Mouse (Mus musculus): Measurements from ENCODE around the gene Tnfrsf19. TPM values are rescaled to one million over a fixed set of nuclear protein-coding genes. Genes with fewer than 3 reads are reported as not detected.

The Tnfrsf19 gene
- total and polyA plus RNA-seq, 3 experiments: 0.44 TPM; not detected in 2

GRCm38 (mm10) chr14:60970961-60971360 lies 75.3 kb downstream of the Tnfrsf19 start:
- ATAC-seq (ENCODE audit: extremely low read depth, insufficient number of reproducible peaks, low FRiP score, poor library complexity, severe bottlenecking): no peak
- H3K4me3 ChIP-seq (ENCODE audit: low read depth, low read length): no peak overlapping the region
- H3K4me1 ChIP-seq (ENCODE audit: insufficient read depth, low read depth, low read length): no peaks in the 10 kb centered on the region
- no peak for DNase-seq (ENCODE audit: low spot score)
- H3K36me3 ChIP-seq (replicated peaks): no peaks in the 10 kb centered on the region
- H3K9me3 ChIP-seq (replicated peaks): no peaks in the 10 kb centered on the region
- peaks cover 7% of the 10 kb centered on the region; the same call in 1 of the 2 replicates for H3K27me3 ChIP-seq (ENCODE audit: insufficient read depth, low read length)
- TF ChIP-seq POLR2AphosphoS5 (IDR thresholded peaks at IDR 0.05; ENCODE audit: insufficient replicate concordance, low read depth, low read length) (no peak), GATA2 (IDR thresholded peaks at IDR 0.05; ENCODE audit: borderline replicate concordance, low read depth, low read length) (no peak), CTCF (IDR thresholded peaks at IDR 0.05; ENCODE audit: low read depth, low read length) (no peak), GATA1 (IDR thresholded peaks at IDR 0.05; ENCODE audit: borderline replicate concordance, low read length) (no peak), TAL1 (conservative IDR thresholded peaks at IDR 0.05; ENCODE audit: low read depth, low read length) (no peak)

- Histone ChIP-seq H3K36me3 (replicated peaks) (no peaks in the 10 kb centered on the region), H3K4me1 (ENCODE audit: insufficient read depth, low read depth, low read length) (no peaks in the 10 kb centered on the region), H3K4me3 (ENCODE audit: low read depth, low read length) (no peak overlapping the region), H3K27me3 (ENCODE audit: insufficient read depth, low read length) (no peaks in the 10 kb centered on the region), H3K9me3 (replicated peaks) (no peaks in the 10 kb centered on the region)
- ATAC-seq (ENCODE audit: extremely low read depth, insufficient number of reproducible peaks, low FRiP score, poor library complexity, severe bottlenecking) (no peak), DNase-seq (ENCODE audit: low spot score) (no peak)
- TF ChIP-seq GATA1 (IDR thresholded peaks at IDR 0.05; ENCODE audit: borderline replicate concordance, low read length) (no peak), TAL1 (conservative IDR thresholded peaks at IDR 0.05; ENCODE audit: low read depth, low read length) (no peak), POLR2AphosphoS5 (IDR thresholded peaks at IDR 0.05; ENCODE audit: insufficient replicate concordance, low read depth, low read length) (no peak), GATA2 (IDR thresholded peaks at IDR 0.05; ENCODE audit: borderline replicate concordance, low read depth, low read length) (no peak), CTCF (IDR thresholded peaks at IDR 0.05; ENCODE audit: low read depth, low read length) (no peak)
These were observed 80.2 kb downstream of the Tnfrsf19 start for GRCm38 (mm10) chr14:60966061-60966460.

DNA sequence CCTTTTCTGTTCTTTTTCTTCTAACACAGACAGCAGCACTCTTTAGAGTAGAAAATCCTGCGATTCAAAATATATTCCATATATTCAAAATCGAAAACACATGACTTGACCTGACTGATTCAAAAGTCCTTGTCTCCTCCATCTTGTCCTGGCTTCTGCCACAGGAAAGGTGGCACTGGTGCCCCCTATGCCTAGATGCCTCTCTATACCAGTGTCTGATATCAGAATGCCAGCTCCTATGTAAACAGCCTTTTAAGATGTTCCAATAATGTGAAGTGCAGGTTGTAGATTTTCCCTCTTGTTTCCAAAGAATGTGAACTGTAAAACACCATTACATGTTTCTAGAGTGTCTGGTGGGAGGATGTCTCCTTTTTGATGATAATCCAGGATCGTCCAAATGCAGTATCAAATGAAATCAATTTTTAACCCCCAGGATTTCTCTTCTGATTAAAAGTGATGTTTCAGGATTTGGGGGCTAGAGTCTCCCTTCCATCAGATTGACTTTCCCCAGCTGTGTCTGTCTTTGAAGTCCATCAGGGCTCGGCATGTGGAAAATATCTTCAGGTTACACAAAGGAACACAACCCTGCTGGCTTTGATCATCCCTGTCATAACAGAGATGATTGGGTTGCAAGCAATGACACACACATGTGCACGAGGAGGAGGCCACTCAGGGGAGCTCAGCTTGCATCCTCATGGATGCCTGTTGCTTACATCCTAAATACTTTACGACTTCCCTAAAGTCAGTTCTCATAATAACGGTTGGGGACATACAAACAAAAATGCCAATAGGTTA lies 82.1 kb downstream of the Tnfrsf19 start:
- Histone ChIP-seq H3K9me3 (replicated peaks) (no peaks in the 10 kb centered on the region), H3K27me3 (ENCODE audit: insufficient read depth, low read length) (no peaks in the 10 kb centered on the region), H3K4me3 (ENCODE audit: low read depth, low read length) (no peak overlapping the region), H3K4me1 (ENCODE audit: insufficient read depth, low read depth, low read length) (no peaks in the 10 kb centered on the region), H3K36me3 (replicated peaks) (no peaks in the 10 kb centered on the region)
- TF ChIP-seq POLR2AphosphoS5 (IDR thresholded peaks at IDR 0.05; ENCODE audit: insufficient replicate concordance, low read depth, low read length): no peak
- TF ChIP-seq TAL1 (conservative IDR thresholded peaks at IDR 0.05; ENCODE audit: low read depth, low read length): no peak
- no peak for TF ChIP-seq GATA1 (IDR thresholded peaks at IDR 0.05; ENCODE audit: borderline replicate concordance, low read length)
- no peak for TF ChIP-seq CTCF (IDR thresholded peaks at IDR 0.05; ENCODE audit: low read depth, low read length)
- TF ChIP-seq GATA2 (IDR thresholded peaks at IDR 0.05; ENCODE audit: borderline replicate concordance, low read depth, low read length): no peak
- DNase-seq (ENCODE audit: low spot score): no peak
- ATAC-seq (ENCODE audit: extremely low read depth, insufficient number of reproducible peaks, low FRiP score, poor library complexity, severe bottlenecking): no peak

DNA sequence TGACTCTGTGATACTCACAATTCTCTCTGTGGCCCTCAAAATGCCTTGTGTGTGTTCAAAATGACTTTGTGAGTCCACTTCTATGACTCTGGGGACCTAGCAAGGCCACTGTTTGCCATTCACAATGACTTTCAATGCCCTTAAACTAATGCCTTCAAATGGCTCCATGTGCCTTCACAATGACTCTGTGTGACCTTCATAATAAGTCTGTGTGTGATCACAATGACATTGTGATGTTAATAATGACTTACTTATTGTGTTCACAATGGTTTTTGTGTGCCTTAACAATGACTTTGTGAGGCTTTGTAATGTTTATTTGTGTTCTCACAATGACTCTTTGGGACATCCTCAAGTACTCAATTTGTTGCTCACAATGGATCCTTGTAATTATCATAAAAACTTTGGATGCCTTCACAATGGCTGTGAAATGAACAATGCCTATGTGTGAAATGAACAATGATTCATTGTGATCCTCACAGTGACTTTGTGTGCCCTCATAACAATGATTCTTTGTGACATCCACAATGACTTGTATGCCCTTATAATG lies 88.6 kb downstream of the Tnfrsf19 start:
- no peaks in the 10 kb centered on the region for H3K36me3 ChIP-seq (replicated peaks)
- no peak overlapping the region for H3K4me3 ChIP-seq (ENCODE audit: low read depth, low read length)
- no peaks in the 10 kb centered on the region for H3K9me3 ChIP-seq (replicated peaks)
- DNase-seq (ENCODE audit: low spot score): no peak
- ATAC-seq (ENCODE audit: extremely low read depth, insufficient number of reproducible peaks, low FRiP score, poor library complexity, severe bottlenecking): no peak
- no peaks in the 10 kb centered on the region for H3K4me1 ChIP-seq (ENCODE audit: insufficient read depth, low read depth, low read length)
- TF ChIP-seq CTCF (IDR thresholded peaks at IDR 0.05; ENCODE audit: low read depth, low read length) (no peak), TAL1 (conservative IDR thresholded peaks at IDR 0.05; ENCODE audit: low read depth, low read length) (no peak), GATA1 (IDR thresholded peaks at IDR 0.05; ENCODE audit: borderline replicate concordance, low read length) (no peak), GATA2 (IDR thresholded peaks at IDR 0.05; ENCODE audit: borderline replicate concordance, low read depth, low read length) (no peak), POLR2AphosphoS5 (IDR thresholded peaks at IDR 0.05; ENCODE audit: insufficient replicate concordance, low read depth, low read length) (no peak)
- no peaks in the 10 kb centered on the region for H3K27me3 ChIP-seq (ENCODE audit: insufficient read depth, low read length)

DNA sequence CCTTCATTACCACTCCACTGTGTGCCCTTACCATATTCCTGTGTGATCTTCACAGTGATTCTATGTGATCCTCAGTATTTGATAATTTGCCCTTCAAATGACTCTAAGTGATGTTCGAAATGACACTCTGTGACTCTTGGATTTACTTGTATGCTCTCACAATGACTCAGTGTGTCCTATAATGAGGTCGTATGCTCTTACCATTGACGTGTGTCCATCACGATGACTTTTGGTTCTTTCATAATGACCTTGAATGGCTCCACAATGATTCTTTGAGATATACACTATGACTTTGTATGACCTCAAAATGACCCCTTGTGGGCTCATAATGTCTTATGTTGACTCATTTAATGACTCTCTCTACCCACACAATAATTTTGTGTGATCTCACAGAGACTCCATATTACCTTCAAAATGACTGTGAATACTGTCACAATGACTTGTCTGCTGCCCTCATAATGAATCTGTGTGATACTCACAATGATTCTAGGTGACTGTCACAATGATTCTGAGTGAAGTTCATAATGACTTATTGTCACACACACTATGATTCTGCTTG lies 108.7 kb downstream of the Tnfrsf19 start:
- Histone ChIP-seq H3K4me3 (ENCODE audit: low read depth, low read length) (no peak overlapping the region), H3K4me1 (ENCODE audit: insufficient read depth, low read depth, low read length) (no peaks in the 10 kb centered on the region), H3K9me3 (replicated peaks) (no peaks in the 10 kb centered on the region), H3K36me3 (replicated peaks) (no peaks in the 10 kb centered on the region), H3K27me3 (ENCODE audit: insufficient read depth, low read length) (no peaks in the 10 kb centered on the region)
- no peak for TF ChIP-seq POLR2AphosphoS5 (IDR thresholded peaks at IDR 0.05; ENCODE audit: insufficient replicate concordance, low read depth, low read length)
- no peak for TF ChIP-seq GATA2 (IDR thresholded peaks at IDR 0.05; ENCODE audit: borderline replicate concordance, low read depth, low read length)
- no peak for TF ChIP-seq CTCF (IDR thresholded peaks at IDR 0.05; ENCODE audit: low read depth, low read length)
- TF ChIP-seq GATA1 (IDR thresholded peaks at IDR 0.05; ENCODE audit: borderline replicate concordance, low read length): no peak
- TF ChIP-seq TAL1 (conservative IDR thresholded peaks at IDR 0.05; ENCODE audit: low read depth, low read length): no peak
- DNase-seq (ENCODE audit: low spot score): no peak
- ATAC-seq (ENCODE audit: extremely low read depth, insufficient number of reproducible peaks, low FRiP score, poor library complexity, severe bottlenecking): no peak

- ATAC-seq (ENCODE audit: extremely low read depth, insufficient number of reproducible peaks, low FRiP score, poor library complexity, severe bottlenecking) (no peak), DNase-seq (ENCODE audit: low spot score) (no peak)
- Histone ChIP-seq H3K9me3 (replicated peaks) (no peaks in the 10 kb centered on the region), H3K27me3 (ENCODE audit: insufficient read depth, low read length) (no peaks in the 10 kb centered on the region), H3K36me3 (replicated peaks) (no peaks in the 10 kb centered on the region), H3K4me3 (ENCODE audit: low read depth, low read length) (no peak overlapping the region), H3K4me1 (ENCODE audit: insufficient read depth, low read depth, low read length) (no peaks in the 10 kb centered on the region)
- TF ChIP-seq TAL1 (conservative IDR thresholded peaks at IDR 0.05; ENCODE audit: low read depth, low read length) (no peak), CTCF (IDR thresholded peaks at IDR 0.05; ENCODE audit: low read depth, low read length) (no peak), GATA2 (IDR thresholded peaks at IDR 0.05; ENCODE audit: borderline replicate concordance, low read depth, low read length) (no peak), GATA1 (IDR thresholded peaks at IDR 0.05; ENCODE audit: borderline replicate concordance, low read length) (no peak), POLR2AphosphoS5 (IDR thresholded peaks at IDR 0.05; ENCODE audit: insufficient replicate concordance, low read depth, low read length) (no peak)
These were observed 110.6 kb downstream of the Tnfrsf19 start for GRCm38 (mm10) chr14:60935705-60936104.

Measured in G1E (cell line).